Mouse (Mus musculus) forebrain, embryonic 12.5 days (tissue): ENCODE data around the gene Ppig. TPM values are rescaled to one million over a fixed set of nuclear protein-coding genes. Genes with fewer than 3 reads are reported as not detected.
A peak's percentile ranks its signal among the peaks of the same experiment; 100 is the strongest.

Source experiments
- ATAC-seq: fragments of 200-750 bp; cut with Nextera tagmentation; 2 replicates; pipeline ENCODE4 v1.8.0; 2017; ENCODE audit warnings: moderate TSS enrichment; ENCODE audit not compliant: low FRiP score
- H3K27ac ChIP-seq: fragments of 300-500 bp; sonication (generic); 2 replicates; pipeline ENCODE4 v1.5.1; 2016; ENCODE audit warnings: mild to moderate bottlenecking
- H3K27me3 ChIP-seq: fragments of 300-500 bp; sonication (generic); 2 replicates; pipeline ENCODE4 v1.6.1; 2016; ENCODE audit warnings: mild to moderate bottlenecking
- H3K36me3 ChIP-seq: fragments of 300-500 bp; sonication (generic); replicated peaks from 2 replicates; pipeline ENCODE4 v1.6.1; 2016; ENCODE audit warnings: mild to moderate bottlenecking
- H3K4me1 ChIP-seq: fragments of 300-500 bp; sonication (generic); 2 replicates; pipeline ENCODE4 v1.6.1; 2016
- H3K4me2 ChIP-seq: fragments of 300-500 bp; sonication (generic); 2 replicates; pipeline ENCODE4 v1.6.1; 2016; ENCODE audit warnings: mild to moderate bottlenecking, moderate library complexity
- H3K4me3 ChIP-seq: fragments of 300-500 bp; sonication (generic); replicated peaks from 2 replicates; pipeline ENCODE4 v1.5.1; 2016; ENCODE audit warnings: mild to moderate bottlenecking
- H3K9ac ChIP-seq: fragments of 300-500 bp; sonication (generic); 2 replicates; pipeline ENCODE4 v1.6.1; 2016; ENCODE audit warnings: mild to moderate bottlenecking
- H3K9me3 ChIP-seq: fragments of 300-500 bp; sonication (generic); 2 replicates; pipeline ENCODE4 v1.6.1; 2016
- WGBS: fragments of 180-500 bp; shearing (Covaris S2); methylation state at CpG from one replicate; pipeline ENCODE4 v1.1.7; 2016; 5-methylcytosine and 5-hydroxymethylcytosine counted together
- polyA plus RNA-seq: library from polyadenylated mRNA; unstranded; fragments of >200 nt; fragmentation: Nextera tagmentation; extraction: Ambion mirVana; gene quantifications from 2 replicates; pipeline ENCODE4 v1.2.1, GENCODE M21; 2016

Gene Ppig
- polyA plus RNA-seq, 1 experiment from 2014 or later = 178 TPM

GRCm38 (mm10) chr2:69773331-69773730 is 51.0 kb downstream of the Ppig start:
- Histone ChIP-seq H3K9me3 (no peaks in the 10 kb centered on the region), H3K27me3 (no peaks in the 10 kb centered on the region), H3K9ac (no peak overlapping the region), H3K4me2 (no peak overlapping the region), H3K4me3 (no peak overlapping the region), H3K4me1 (no peaks in the 10 kb centered on the region), H3K27ac (no peak overlapping the region), H3K36me3 (peaks cover 12% of the 10 kb centered on the region)
- ATAC-seq = no peak
- WGBS = 97% methylated on average over 3 of the region's 3 CpGs

GRCm38 (mm10) chr2:69777985-69778835 is 55.9 kb downstream of the Ppig start:
- no peak overlapping the region for H3K4me3 ChIP-seq
- no peaks in the 10 kb centered on the region for H3K4me1 ChIP-seq
- no peak overlapping the region for H3K9ac ChIP-seq
- H3K27me3 ChIP-seq = no peaks in the 10 kb centered on the region
- ATAC-seq = no peak
- no peaks in the 10 kb centered on the region for H3K9me3 ChIP-seq
- WGBS = 79% methylated on average over 7 of the region's 7 CpGs
- no peak overlapping the region for H3K4me2 ChIP-seq
- peaks cover 21% of the 10 kb centered on the region for H3K36me3 ChIP-seq
- no peak overlapping the region for H3K27ac ChIP-seq

GRCm38 (mm10) chr2:69778836-69779177 is 56.5 kb downstream of the Ppig start:
- 45% methylated on average over 5 of the region's 5 CpGs for WGBS
- Histone ChIP-seq H3K4me3 (no peak overlapping the region), H3K27me3 (no peaks in the 10 kb centered on the region), H3K4me1 (no peaks in the 10 kb centered on the region), H3K4me2 (no peak overlapping the region), H3K27ac (no peak overlapping the region), H3K9me3 (no peaks in the 10 kb centered on the region), H3K36me3 (peaks cover 19% of the 10 kb centered on the region), H3K9ac (no peak overlapping the region)
- no peak for ATAC-seq

- no peaks in the 10 kb centered on the region for H3K9me3 ChIP-seq
Measured at GRCm38 (mm10) chr2:69788974-69789373, 66.6 kb downstream of the Ppig start.

GRCm38 (mm10) chr2:69789429-69790069 is 67.2 kb downstream of the Ppig start, which contains the start of the genes Ccdc173 and Phospho2:
Gene Ccdc173 (minus strand): TSS chr2:69789575.
Gene Phospho2 (plus strand): TSS chr2:69789623.
- peak; percentile 95 for ATAC-seq
- Histone ChIP-seq H3K27ac (peak within 1 kb of the TSS; percentile 88), H3K4me1 (peaks cover 17% of the 10 kb centered on the region), H3K27me3 (no peaks in the 10 kb centered on the region), H3K4me2 (peak within 1 kb of the TSS; percentile 84), H3K9ac (peak within 1 kb of the TSS; percentile 78), H3K9me3 (no peaks in the 10 kb centered on the region), H3K36me3 (peaks cover 15% of the 10 kb centered on the region), H3K4me3 (peak within 1 kb of the TSS; percentile 71)
- 1% methylated on average over 48 of the region's 48 CpGs for whole genome bisulfite sequencing

More at GRCm38 (mm10) chr2:69788974-69789373, 66.6 kb downstream of the Ppig start:
- 28% methylated on average over 9 of the region's 9 CpGs for WGBS
- H3K27ac ChIP-seq = peak overlapping the region; percentile 88
- H3K4me2 ChIP-seq = peak overlapping the region; percentile 84
- no peaks in the 10 kb centered on the region for H3K27me3 ChIP-seq
- peak overlapping the region; percentile 71 for H3K4me3 ChIP-seq
- peaks cover 17% of the 10 kb centered on the region for H3K4me1 ChIP-seq
- H3K36me3 ChIP-seq = peaks cover 18% of the 10 kb centered on the region
- H3K9ac ChIP-seq = peak overlapping the region; percentile 78
- peak; percentile 43 for ATAC-seq

- Histone ChIP-seq H3K36me3 (peaks cover 22% of the 10 kb centered on the region), H3K4me2 (peak overlapping the region; percentile 84), H3K4me3 (peak overlapping the region; percentile 71), H3K27me3 (no peaks in the 10 kb centered on the region), H3K9me3 (no peaks in the 10 kb centered on the region), H3K4me1 (peaks cover 17% of the 10 kb centered on the region), H3K9ac (peak overlapping the region; percentile 78; the same call in 1 of the 2 replicates), H3K27ac (no peak overlapping the region)
- 3% methylated on average over 10 of the region's 10 CpGs for WGBS
- peak; percentile 51 for ATAC-seq
Measured at GRCm38 (mm10) chr2:69790285-69790684, 67.9 kb downstream of the Ppig start.

GRCm38 (mm10) chr2:69790722-69791121 is 68.4 kb downstream of the Ppig start:
- Histone ChIP-seq H3K9me3 (no peaks in the 10 kb centered on the region), H3K27ac (no peak overlapping the region), H3K9ac (no peak overlapping the region), H3K36me3 (peaks cover 27% of the 10 kb centered on the region), H3K4me1 (peaks cover 17% of the 10 kb centered on the region), H3K4me3 (peak overlapping the region; percentile 71; the same call in 1 of the 2 replicates), H3K4me2 (peak overlapping the region; percentile 84), H3K27me3 (no peaks in the 10 kb centered on the region)
- 77% methylated on average over 4 of the region's 4 CpGs for WGBS
- no peak for ATAC-seq

GRCm38 (mm10) chr2:69802911-69803312 is 80.6 kb downstream of the Ppig start:
- Histone ChIP-seq H3K27ac (no peak overlapping the region), H3K9ac (no peak overlapping the region), H3K4me2 (no peak overlapping the region), H3K4me1 (no peaks in the 10 kb centered on the region), H3K36me3 (no peaks in the 10 kb centered on the region), H3K4me3 (no peak overlapping the region), H3K9me3 (no peaks in the 10 kb centered on the region), H3K27me3 (no peaks in the 10 kb centered on the region)
- WGBS = 65% methylated on average over 5 of the region's 5 CpGs
- ATAC-seq = no peak

Other genes with a start within 250 kb of the Ppig start
- gene Lrp2, start 136.5 kb upstream of the Ppig start, polyA plus RNA-seq = 1.5 and 1.8 TPM in 2 replicates
- gene Bbs5, start 75.4 kb upstream of the Ppig start, polyA plus RNA-seq = 15.9 and 16.8 TPM in 2 replicates
- gene Klhl41, start 52.4 kb upstream of the Ppig start, polyA plus RNA-seq = 0.24 and 0.37 TPM in 2 replicates
- 16.7 and 18.7 TPM in 2 replicates for gene Fastkd1, start 9.0 kb upstream of the Ppig start, polyA plus RNA-seq
- gene Ccdc173, start 67.0 kb downstream of the Ppig start, polyA plus RNA-seq = 4.4 and 4.5 TPM in 2 replicates
- 33.1 and 35.4 TPM in 2 replicates for gene Phospho2, start 67.1 kb downstream of the Ppig start, polyA plus RNA-seq
- gene Klhl23, start 99.4 kb downstream of the Ppig start, polyA plus RNA-seq = 43.8 and 47.9 TPM in 2 replicates
- 448 and 466 TPM in 2 replicates for gene Ssb, start 139.0 kb downstream of the Ppig start, polyA plus RNA-seq
- gene Mettl5, start 163.1 kb downstream of the Ppig start, polyA plus RNA-seq = 38.3 and 38.5 TPM in 2 replicates
- gene Ubr3, start 174.7 kb downstream of the Ppig start, polyA plus RNA-seq = 18.9 and 22.2 TPM in 2 replicates